Mouse (Mus musculus) kidney, postnatal 0 days (tissue): ENCODE measurements around the gene Usp34. TPM values are rescaled to one million over a fixed set of nuclear protein-coding genes. Genes with fewer than 3 reads are reported as not detected.
"Not testable (repeated sequence)": the region's sequence is repeated elsewhere in the genome, so short reads cannot be mapped to it uniquely, and the experiment has no call there.

Experiments
- ATAC-seq: fragments of 200-750 bp; cut with Nextera tagmentation; replicated peaks from 2 replicates; pipeline ENCODE4 v1.8.0; 2017; ENCODE audit warnings: low read depth, moderate number of reproducible peaks, moderate TSS enrichment, moderate library complexity; ENCODE audit not compliant: low FRiP score
- DNase-seq: peaks from one replicate; pipeline ENCODE4 v3.0.0-alpha.2; 2016; ENCODE audit warnings: low spot score
- H3K27ac ChIP-seq: fragments of 300-500 bp; sonication (generic); 2 replicates; pipeline ENCODE4 v1.5.1; 2014; ENCODE audit warnings: mild to moderate bottlenecking
- H3K27me3 ChIP-seq: fragments of 300-500 bp; sonication (generic); 2 replicates; pipeline ENCODE4 v1.6.1; 2014; ENCODE audit warnings: low read length, mixed read lengths; ENCODE audit not compliant: insufficient read depth
- H3K36me3 ChIP-seq: fragments of 300-500 bp; sonication (generic); 2 replicates; pipeline ENCODE4 v1.6.1; 2014; ENCODE audit warnings: low read length, mixed read lengths; ENCODE audit not compliant: insufficient read depth
- H3K4me1 ChIP-seq: fragments of 300-500 bp; sonication (generic); replicated peaks from 2 replicates; pipeline ENCODE4 v1.6.1; 2014; ENCODE audit warnings: antibody characterized with exemption, low read length, mixed read lengths; ENCODE audit not compliant: insufficient read depth
- H3K4me2 ChIP-seq: fragments of 300-500 bp; sonication (generic); 2 replicates; pipeline ENCODE4 v1.6.1; 2014; ENCODE audit warnings: mild to moderate bottlenecking, low read length, moderate library complexity, mixed read lengths
- H3K4me3 ChIP-seq: fragments of 300-500 bp; sonication (generic); replicated peaks from 2 replicates; pipeline ENCODE4 v1.5.1; 2014; ENCODE audit warnings: low read depth, low read length
- H3K9ac ChIP-seq: fragments of 300-500 bp; sonication (generic); 2 replicates; pipeline ENCODE4 v1.6.1; 2014; ENCODE audit warnings: low read depth, low read length
- H3K9me3 ChIP-seq: fragments of 300-500 bp; sonication (generic); replicated peaks from 2 replicates; pipeline ENCODE4 v1.6.1; 2016; ENCODE audit warnings: low read length, inconsistent platforms, mixed read lengths
- CTCF ChIP-seq: IDR thresholded peaks from 2 replicates; pipeline ENCODE4 v1.5.1; 2016; ENCODE audit warnings: antibody characterized with exemption, low read depth, mild to moderate bottlenecking, moderate library complexity
- WGBS: fragments of 180-500 bp; shearing (Covaris S2); extraction: QIAGEN DNeasy Blood & Tissue Kit; methylation state at CpG from one replicate; pipeline ENCODE4 v1.1.7; 2014; 5-methylcytosine and 5-hydroxymethylcytosine counted together
- microRNA-seq: library from miRNA; unstranded; fragments of <30 nt; microRNA quantifications from one replicate; pipeline ENCODE4, GENCODE M21; 2016
- polyA plus RNA-seq: library from polyadenylated mRNA; unstranded; fragments of >200 nt; fragmentation: Nextera tagmentation; extraction: Ambion mirVana; gene quantifications from 2 replicates; pipeline ENCODE4 v1.2.1, GENCODE M21; 2015

Usp34 gene
- polyA plus RNA-seq, 1 experiment from 2014 or later = 22.5 TPM

- Histone ChIP-seq H3K4me2 (peak overlapping the region; percentile 60), H3K4me1 (peaks cover 14% of the 10 kb centered on the region), H3K27ac (0 out of 2 replicates have a peak overlapping the region, but pooled peaks have one; percentile 10), H3K36me3 (no peaks in the 10 kb centered on the region), H3K9ac (peak overlapping the region; percentile 36; the same call in 1 of the 2 replicates), H3K9me3 (no peaks in the 10 kb centered on the region), H3K27me3 (no peaks in the 10 kb centered on the region), H3K4me3 (peak overlapping the region; percentile 81)
- no peak for DNase-seq
- 63% methylated on average over 5 of the region's 5 CpGs for WGBS
- no peak for TF ChIP-seq CTCF
- no peak for ATAC-seq
Measured at GRCm38 (mm10) chr11:23498609-23499008, 191.9 kb downstream of the Usp34 start.

- ATAC-seq, H3K9ac ChIP-seq, H3K4me3 ChIP-seq, H3K27ac ChIP-seq, H3K4me1 ChIP-seq, DNase-seq, H3K9me3 ChIP-seq, H3K27me3 ChIP-seq, H3K4me2 ChIP-seq, H3K36me3 ChIP-seq: not testable (repeated sequence)
- WGBS = 67% methylated on average over 5 of the region's 5 CpGs
Measured at GRCm38 (mm10) chr11:23504801-23505200, 198.1 kb downstream of the Usp34 start.

GRCm38 (mm10) chr11:23514785-23515184 lies 208.1 kb downstream of the Usp34 start:
- WGBS = 41% methylated on average over 4 of the region's 4 CpGs
- not testable (repeated sequence) for H3K9me3 ChIP-seq, DNase-seq, H3K27ac ChIP-seq, H3K4me3 ChIP-seq, H3K9ac ChIP-seq, H3K36me3 ChIP-seq, H3K4me1 ChIP-seq, H3K27me3 ChIP-seq, H3K4me2 ChIP-seq, ATAC-seq

GRCm38 (mm10) chr11:23515315-23515714 lies 208.6 kb downstream of the Usp34 start:
- DNase-seq = no peak
- Histone ChIP-seq H3K9me3 (no peaks in the 10 kb centered on the region), H3K27me3 (no peaks in the 10 kb centered on the region), H3K4me1 (no peaks in the 10 kb centered on the region), H3K27ac (no peak overlapping the region), H3K9ac (no peak overlapping the region), H3K4me2 (no peak overlapping the region), H3K36me3 (no peaks in the 10 kb centered on the region), H3K4me3 (no peak overlapping the region)
- WGBS = 78% methylated on average over 2 of the region's 2 CpGs
- no peak for ATAC-seq
- no peak for TF ChIP-seq CTCF

- H3K9me3 ChIP-seq = no peaks in the 10 kb centered on the region
- H3K27ac ChIP-seq = no peak overlapping the region
- H3K4me2 ChIP-seq = no peak overlapping the region
- ATAC-seq = no peak
- DNase-seq = no peak
- no peak overlapping the region for H3K9ac ChIP-seq
- H3K27me3 ChIP-seq = no peaks in the 10 kb centered on the region
- TF ChIP-seq CTCF = no peak
- no peaks in the 10 kb centered on the region for H3K4me1 ChIP-seq
- H3K4me3 ChIP-seq = no peak overlapping the region
- H3K36me3 ChIP-seq = no peaks in the 10 kb centered on the region
- 66% methylated on average over 3 of the region's 3 CpGs for WGBS
Measured at GRCm38 (mm10) chr11:23518981-23519380, 212.3 kb downstream of the Usp34 start.

- Histone ChIP-seq H3K4me3 (no peak within 1 kb of the TSS), H3K27ac (no peak within 1 kb of the TSS), H3K9ac (no peak within 1 kb of the TSS), H3K9me3 (no peaks in the 10 kb centered on the region), H3K4me1 (no peaks in the 10 kb centered on the region), H3K27me3 (no peaks in the 10 kb centered on the region), H3K36me3 (no peaks in the 10 kb centered on the region), H3K4me2 (no peak within 1 kb of the TSS)
- TF ChIP-seq CTCF = no peak
- ATAC-seq (no peak), DNase-seq (no peak)
- WGBS = 49% methylated on average over 5 of the region's 5 CpGs
Measured at GRCm38 (mm10) chr11:23520473-23521205, 213.9 kb downstream of the Usp34 start, which contains the start of gene 1700093K21Rik. Gene 1700093K21Rik, minus strand, starts transcription at chr11:23521155.

- TF ChIP-seq CTCF = no peak
- no peaks in the 10 kb centered on the region for H3K27me3 ChIP-seq
- no peaks in the 10 kb centered on the region for H3K9me3 ChIP-seq
- H3K4me2 ChIP-seq = no peak overlapping the region
- H3K9ac ChIP-seq = no peak overlapping the region
- no peaks in the 10 kb centered on the region for H3K4me1 ChIP-seq
- H3K4me3 ChIP-seq = no peak overlapping the region
- H3K36me3 ChIP-seq = no peaks in the 10 kb centered on the region
- no peak for ATAC-seq
- no peak for DNase-seq
- WGBS = 88% methylated on average over 2 of the region's 2 CpGs
- no peak overlapping the region for H3K27ac ChIP-seq
Measured at GRCm38 (mm10) chr11:23537446-23537845, 230.8 kb downstream of the Usp34 start.

Small RNA genes within 50 kb of the gene (microRNA-seq; reads per million reads assigned to microRNA genes)
- gene Gm47279 = not detected

Other genes with a start within 250 kb of the Usp34 start
- 45.7 and 49.3 TPM in 2 replicates for gene Xpo1, start 50.9 kb upstream of the Usp34 start, polyA plus RNA-seq
- 37.0 and 47.0 TPM in 2 replicates for gene Ahsa2, start 191.1 kb downstream of the Usp34 start, polyA plus RNA-seq
- gene 1700093K21Rik, start 214.3 kb downstream of the Usp34 start, polyA plus RNA-seq = not detected in 2 replicates